Mouse (Mus musculus) myocyte (in vitro differentiated cells): ENCODE data around the gene Gcnt4. TPM values are rescaled to one million over a fixed set of nuclear protein-coding genes. Genes with fewer than 3 reads are reported as not detected.
A peak's percentile ranks its signal among the peaks of the same experiment; 100 is the strongest.

Experiments
- H3K27me3 ChIP-seq: one replicate; pipeline ENCODE4 v1.6.1; 2011; ENCODE audit not compliant: control insufficient read depth, insufficient read depth, insufficient read length
- H3K36me3 ChIP-seq: one replicate; pipeline ENCODE4 v1.6.1; 2011; ENCODE audit not compliant: control insufficient read depth, insufficient read depth
- H3K4me2 ChIP-seq: one replicate; pipeline ENCODE4 v1.6.1; 2011; ENCODE audit warnings: low read depth, control low read depth
- H3K4me3 ChIP-seq: one replicate; pipeline ENCODE4 v1.5.1; 2011; ENCODE audit warnings: mild to moderate bottlenecking, control low read depth, moderate library complexity
- H3K79me2 ChIP-seq: one replicate; pipeline ENCODE4 v1.6.1; 2011; ENCODE audit not compliant: control insufficient read depth, insufficient read depth
- H3ac ChIP-seq: one replicate; pipeline ENCODE4 v1.6.1; 2011; ENCODE audit not compliant: control insufficient read depth, insufficient read length
- CEBPB ChIP-seq: IDR thresholded peaks from 2 replicates; pipeline ENCODE4 v1.6.1; 2011; ENCODE audit warnings: mild to moderate bottlenecking, moderate library complexity; ENCODE audit not compliant: poor library complexity, insufficient read depth, severe bottlenecking
- E2F4 ChIP-seq: IDR thresholded peaks from one replicate; pipeline ENCODE4 v1.6.1; 2011; ENCODE audit warnings: mild to moderate bottlenecking, control low read depth, moderate library complexity; ENCODE audit not compliant: insufficient read depth
- MAX ChIP-seq: IDR thresholded peaks from one replicate; pipeline ENCODE4 v1.6.1; 2011; ENCODE audit warnings: low read depth, mild to moderate bottlenecking, control low read depth
- MYOD1 ChIP-seq, 3 experiments: IDR thresholded peaks; one replicate each; pipeline ENCODE4 v1.6.1; 2011; ENCODE audit warnings: control low read depth in 2 of 3, low read depth in 2 of 3, mild to moderate bottlenecking in 2 of 3, moderate library complexity in 1 of 3; ENCODE audit not compliant: insufficient read length in 2 of 3, control insufficient read depth in 1 of 3
- MYOG ChIP-seq, 3 experiments: IDR thresholded peaks; one replicate each; pipeline ENCODE4 v1.6.1; 2011; ENCODE audit warnings: control low read depth in 2 of 3, low read depth in 2 of 3, mild to moderate bottlenecking in 2 of 3; ENCODE audit not compliant: insufficient read length in 2 of 3, control insufficient read depth in 1 of 3, insufficient read depth in 1 of 3
- POLR2A ChIP-seq: IDR thresholded peaks from one replicate; pipeline ENCODE4 v1.6.1; 2011; ENCODE audit warnings: low read depth, mild to moderate bottlenecking, control low read depth, moderate library complexity; ENCODE audit not compliant: insufficient read length
- POLR2AphosphoS2 ChIP-seq: IDR thresholded peaks from one replicate; pipeline ENCODE4 v1.6.1; 2011; ENCODE audit warnings: low read depth, control low read depth; ENCODE audit not compliant: insufficient read length
- REST ChIP-seq: IDR thresholded peaks from one replicate; pipeline ENCODE4 v1.6.1; 2011; ENCODE audit warnings: mild to moderate bottlenecking, control low read depth, moderate library complexity; ENCODE audit not compliant: insufficient read depth, insufficient read length
- SRF ChIP-seq: IDR thresholded peaks from one replicate; pipeline ENCODE4 v1.6.1; 2011; ENCODE audit warnings: low read depth; ENCODE audit not compliant: control insufficient read depth, insufficient read length
- TCF12 ChIP-seq: IDR thresholded peaks from one replicate; pipeline ENCODE4 v1.6.1; 2011; ENCODE audit warnings: mild to moderate bottlenecking, control low read depth; ENCODE audit not compliant: poor library complexity, insufficient read depth, severe bottlenecking
- TCF3 ChIP-seq: IDR thresholded peaks from one replicate; pipeline ENCODE4 v1.6.1; 2011; ENCODE audit warnings: low read depth, control low read depth; ENCODE audit not compliant: insufficient read length
- USF1 ChIP-seq: IDR thresholded peaks from one replicate; pipeline ENCODE4 v1.6.1; 2011; ENCODE audit warnings: low read depth, mild to moderate bottlenecking, control low read depth, moderate library complexity
- polyA plus RNA-seq: library from polyadenylated mRNA; unstranded; fragments of >200 nt; fragmentation: generic; extraction: Trizol; gene quantifications from one replicate; pipeline ENCODE4 v1.2.1, GENCODE M21; 2012; ENCODE audit warnings: missing spikeins

Gcnt4 gene
- polyA plus RNA-seq, 1 experiment = 3.1 TPM

DNA sequence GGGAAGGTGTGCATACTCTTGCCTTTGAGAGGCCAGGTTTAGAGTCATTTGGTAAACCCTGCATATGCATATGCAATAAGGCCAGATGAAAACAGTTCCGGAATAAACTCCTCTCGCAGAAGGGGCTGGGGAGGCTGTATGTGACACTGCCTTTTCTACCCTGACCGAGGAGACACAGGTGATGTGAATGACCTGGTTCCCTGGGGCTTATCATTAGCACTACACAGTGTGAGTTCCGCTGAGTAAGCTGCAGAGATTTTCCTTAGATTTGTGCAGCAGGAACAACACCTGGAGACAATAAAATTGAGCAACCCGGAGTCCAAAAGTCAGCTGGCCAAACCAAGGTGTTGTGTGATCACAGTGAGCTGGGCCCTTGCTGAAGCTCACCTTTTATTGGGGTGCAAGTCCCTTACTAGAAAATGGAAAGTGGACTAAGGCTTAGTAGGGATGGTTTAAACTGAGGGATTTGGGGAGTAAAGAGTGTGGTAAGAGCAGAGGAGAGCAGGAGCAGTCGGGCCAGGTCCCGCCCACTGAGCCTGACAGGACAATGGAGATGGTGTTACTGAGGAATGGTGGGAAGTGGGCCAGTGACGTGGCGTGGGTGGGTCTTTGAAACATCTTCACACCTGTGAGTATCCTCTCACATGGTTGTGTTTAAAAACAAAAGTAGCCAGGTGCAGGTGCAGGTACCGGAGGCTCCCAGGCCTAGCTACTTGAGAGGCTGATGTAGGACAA is 1.7 kb downstream of the Gcnt4 start:
- TF ChIP-seq MYOG (IDR thresholded peaks at IDR 0.05; ENCODE audit: control insufficient read depth in 1 of 3, insufficient read depth in 1 of 3, insufficient read length in 2 of 3, low read depth in 2 of 3) (no peak), SRF (no peak)
- no peaks in the 10 kb centered on the region for H3K27me3 ChIP-seq
- peaks cover 52% of the 10 kb centered on the region for H3K79me2 ChIP-seq
- peak overlapping the region; percentile 77 for H3K4me3 ChIP-seq
- H3K4me2 ChIP-seq = peak overlapping the region; percentile 71
- no peak overlapping the region for H3ac ChIP-seq
- H3K36me3 ChIP-seq = peaks cover 5% of the 10 kb centered on the region

DNA sequence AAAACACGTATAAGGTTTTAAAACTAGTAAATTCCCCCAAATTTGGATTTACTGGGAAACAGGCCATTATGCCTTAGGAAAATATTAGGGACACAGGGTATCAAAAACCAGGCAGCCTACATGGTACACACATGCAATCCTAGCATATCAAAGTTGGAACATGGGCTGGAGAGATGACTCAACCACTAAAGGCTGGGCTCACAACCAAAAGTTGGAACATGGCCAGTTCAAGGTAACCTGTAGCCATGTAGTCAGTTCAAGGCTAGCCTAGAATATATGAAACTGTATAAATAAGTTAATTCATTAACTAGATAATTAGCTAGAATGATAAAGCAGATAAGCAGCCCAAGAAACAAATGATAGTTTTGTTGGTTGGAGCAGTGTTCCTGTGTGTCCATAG is 3.3 kb downstream of the Gcnt4 start:
- H3K4me2 ChIP-seq = peak overlapping the region; percentile 63
- no peak overlapping the region for H3ac ChIP-seq
- H3K27me3 ChIP-seq = no peaks in the 10 kb centered on the region
- peaks cover 5% of the 10 kb centered on the region for H3K36me3 ChIP-seq
- peak overlapping the region; percentile 77 for H3K4me3 ChIP-seq
- TF ChIP-seq TCF3 = no peak
- TF ChIP-seq POLR2AphosphoS2 = no peak
- TF ChIP-seq E2F4 = no peak
- no peak for TF ChIP-seq REST
- TF ChIP-seq CEBPB = no peak
- no peak for TF ChIP-seq SRF
- no peak for TF ChIP-seq TCF12
- no peak for TF ChIP-seq POLR2A
- TF ChIP-seq MAX = no peak
- no peak for TF ChIP-seq USF1
- TF ChIP-seq MYOD1 (IDR thresholded peaks at IDR 0.05; ENCODE audit: control insufficient read depth in 1 of 3, insufficient read length in 2 of 3, low read depth in 2 of 3) = no peak
- no peak for TF ChIP-seq MYOG (IDR thresholded peaks at IDR 0.05; ENCODE audit: control insufficient read depth in 1 of 3, insufficient read depth in 1 of 3, insufficient read length in 2 of 3, low read depth in 2 of 3)
- H3K79me2 ChIP-seq = peaks cover 63% of the 10 kb centered on the region

DNA sequence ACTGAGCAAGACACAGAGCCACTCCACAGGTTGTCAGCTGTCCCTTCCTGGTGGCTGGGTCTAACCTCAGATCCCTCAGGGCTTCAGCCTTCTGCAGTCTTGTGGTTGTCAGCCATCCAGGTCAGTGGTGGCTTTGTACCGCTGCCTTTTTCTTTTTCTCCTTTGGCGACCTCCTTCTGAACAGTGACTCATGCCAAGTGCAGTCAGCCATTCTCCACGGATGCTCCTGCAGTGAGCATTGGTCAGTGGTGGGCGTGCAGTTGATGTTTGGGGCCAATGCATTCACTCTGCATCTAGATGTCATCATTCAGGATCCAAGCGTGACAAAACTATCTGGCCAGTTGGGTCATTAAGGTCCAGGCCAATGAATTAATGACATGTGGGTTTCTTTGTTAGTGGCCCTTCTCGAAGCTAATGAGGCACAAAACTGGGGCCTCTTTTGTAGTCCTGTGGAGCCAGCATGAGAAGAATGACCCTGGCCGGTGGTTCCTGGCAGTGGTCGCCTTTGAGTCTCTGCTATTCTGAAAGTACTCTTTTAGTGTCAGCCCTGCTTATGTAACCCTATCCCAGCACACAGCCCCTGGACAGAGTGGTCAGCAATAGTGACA is 4.0 kb downstream of the Gcnt4 start:
- peak overlapping the region; percentile 63 for H3K4me2 ChIP-seq
- H3K36me3 ChIP-seq = peaks cover 5% of the 10 kb centered on the region
- no peak for TF ChIP-seq REST
- TF ChIP-seq POLR2A = no peak
- no peak for TF ChIP-seq POLR2AphosphoS2
- peak in 1 of 3 experiments; percentile 78 for TF ChIP-seq MYOD1 (IDR thresholded peaks at IDR 0.05; ENCODE audit: control insufficient read depth in 1 of 3, insufficient read length in 2 of 3, low read depth in 2 of 3)
- no peak for TF ChIP-seq TCF3
- TF ChIP-seq MAX = no peak
- TF ChIP-seq MYOG (IDR thresholded peaks at IDR 0.05; ENCODE audit: control insufficient read depth in 1 of 3, insufficient read depth in 1 of 3, insufficient read length in 2 of 3, low read depth in 2 of 3) = peak in 2 of 3 experiments; percentile 21 to 84
- peaks cover 66% of the 10 kb centered on the region for H3K79me2 ChIP-seq
- no peaks in the 10 kb centered on the region for H3K27me3 ChIP-seq
- peak overlapping the region; percentile 77 for H3K4me3 ChIP-seq
- no peak overlapping the region for H3ac ChIP-seq

DNA sequence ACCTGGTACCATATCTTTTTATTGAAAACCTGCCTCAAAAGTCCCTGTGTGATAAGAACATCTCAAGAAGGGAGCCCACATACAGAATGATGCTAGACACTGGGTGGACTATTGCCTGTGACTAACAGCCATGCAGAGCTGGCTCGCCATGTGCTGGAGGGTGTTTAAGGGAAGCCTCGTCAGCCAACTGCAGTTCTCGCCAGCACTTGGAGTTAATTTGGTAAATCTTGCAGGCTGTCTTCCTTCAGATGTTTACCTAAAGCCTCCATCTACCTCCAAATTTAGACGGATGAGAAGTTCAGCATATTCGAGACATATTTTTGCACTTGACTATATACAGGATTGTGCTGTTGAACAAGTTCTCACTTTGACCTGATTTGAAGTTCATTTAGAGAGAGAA is 8.3 kb downstream of the Gcnt4 start:
- H3K79me2 ChIP-seq = peaks cover 52% of the 10 kb centered on the region
- no peak overlapping the region for H3ac ChIP-seq
- no peak overlapping the region for H3K4me2 ChIP-seq
- H3K27me3 ChIP-seq = no peaks in the 10 kb centered on the region
- no peak overlapping the region for H3K4me3 ChIP-seq
- H3K36me3 ChIP-seq = peaks cover 13% of the 10 kb centered on the region
- TF ChIP-seq POLR2AphosphoS2 (no peak), TCF12 (no peak), USF1 (no peak), MAX (no peak), CEBPB (no peak), POLR2A (no peak), SRF (no peak), REST (no peak), TCF3 (no peak), MYOD1 (IDR thresholded peaks at IDR 0.05; ENCODE audit: control insufficient read depth in 1 of 3, insufficient read length in 2 of 3, low read depth in 2 of 3) (no peak), E2F4 (no peak), MYOG (IDR thresholded peaks at IDR 0.05; ENCODE audit: control insufficient read depth in 1 of 3, insufficient read depth in 1 of 3, insufficient read length in 2 of 3, low read depth in 2 of 3) (no peak)

GRCm38 (mm10) chr13:96933367-96933766 is 8.9 kb downstream of the Gcnt4 start:
- Histone ChIP-seq H3ac (no peak overlapping the region), H3K4me2 (no peak overlapping the region), H3K36me3 (peaks cover 13% of the 10 kb centered on the region), H3K79me2 (peaks cover 49% of the 10 kb centered on the region), H3K27me3 (no peaks in the 10 kb centered on the region), H3K4me3 (no peak overlapping the region)
- TF ChIP-seq POLR2A (no peak), MYOD1 (IDR thresholded peaks at IDR 0.05; ENCODE audit: control insufficient read depth in 1 of 3, insufficient read length in 2 of 3, low read depth in 2 of 3) (no peak)
